Mouse (Mus musculus): ENCODE data around the gene Nol12.

- TF ChIP-seq POLR2A (IDR thresholded peaks at IDR 0.05; ENCODE audit: insufficient read length, low read depth) (peak; percentile 78), CEBPB (IDR thresholded peaks at IDR 0.05; ENCODE audit: insufficient read depth, poor library complexity, severe bottlenecking) (no peak), SRF (IDR thresholded peaks at IDR 0.05; ENCODE audit: control insufficient read depth, insufficient read length, low read depth) (no peak), E2F4 (IDR thresholded peaks at IDR 0.05; ENCODE audit: insufficient read depth) (peak; percentile 59), MAX (IDR thresholded peaks at IDR 0.05; ENCODE audit: low read depth) (no peak), MYOD1 (IDR thresholded peaks at IDR 0.05; ENCODE audit: control insufficient read depth in 1 of 3, insufficient read length in 2 of 3, low read depth in 2 of 3) (peak in 1 of 3 experiments; percentile 39), USF1 (IDR thresholded peaks at IDR 0.05; ENCODE audit: low read depth) (no peak), MYOG (IDR thresholded peaks at IDR 0.05; ENCODE audit: control insufficient read depth in 1 of 3, insufficient read depth in 1 of 3, insufficient read length in 2 of 3, low read depth in 2 of 3) (no peak), POLR2AphosphoS2 (IDR thresholded peaks at IDR 0.05; ENCODE audit: insufficient read length, low read depth) (peak; percentile 62)
Measured at GRCm38 (mm10) chr15:78982658-78983435, 48.1 kb downstream of the Nol12 start.
